Mouse (Mus musculus): ENCODE results near the gene Klf12.

Gene Klf12

DNA sequence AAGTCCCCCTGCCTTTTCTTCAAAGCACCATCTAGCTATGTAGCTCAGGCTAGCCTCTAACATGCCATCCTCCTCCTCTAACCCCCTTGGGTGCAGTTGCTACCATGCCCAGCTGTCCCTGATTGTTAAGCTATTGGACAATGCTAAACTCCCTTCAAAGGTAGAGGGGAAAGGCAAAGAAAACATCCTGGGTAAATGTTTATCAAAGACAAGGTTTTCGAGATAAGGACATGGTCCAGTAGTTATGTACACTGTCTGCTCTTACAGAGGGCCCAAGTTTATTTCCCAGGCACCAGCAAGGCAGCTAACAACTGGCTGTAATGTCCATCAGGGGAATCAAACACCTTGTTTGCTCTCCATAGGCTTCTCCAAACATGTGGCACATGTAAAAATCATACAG, 53.1 kb downstream of the Klf12 start:
- DNase-seq, result no peak

DNA sequence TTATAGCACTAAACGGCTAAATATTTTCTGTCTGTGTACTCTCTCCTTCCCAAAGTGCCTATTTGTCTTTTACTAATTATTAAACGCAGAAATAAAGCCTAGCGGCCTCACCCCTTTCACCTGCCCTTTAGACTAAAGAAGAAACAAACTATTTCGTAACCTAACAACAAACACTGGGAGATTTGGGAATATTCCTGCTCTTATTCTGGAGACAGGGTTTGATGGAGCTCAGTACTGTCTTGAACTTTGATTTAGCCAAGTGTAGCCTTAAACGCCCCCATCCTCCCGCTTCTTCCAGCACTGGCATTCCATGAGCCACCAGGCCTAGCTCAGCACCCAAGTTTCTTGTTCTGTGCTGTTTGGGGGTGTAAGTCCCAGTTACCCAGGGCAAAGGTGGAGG, 56.4 kb downstream of the Klf12 start:
- no peak for DNase-seq

DNA sequence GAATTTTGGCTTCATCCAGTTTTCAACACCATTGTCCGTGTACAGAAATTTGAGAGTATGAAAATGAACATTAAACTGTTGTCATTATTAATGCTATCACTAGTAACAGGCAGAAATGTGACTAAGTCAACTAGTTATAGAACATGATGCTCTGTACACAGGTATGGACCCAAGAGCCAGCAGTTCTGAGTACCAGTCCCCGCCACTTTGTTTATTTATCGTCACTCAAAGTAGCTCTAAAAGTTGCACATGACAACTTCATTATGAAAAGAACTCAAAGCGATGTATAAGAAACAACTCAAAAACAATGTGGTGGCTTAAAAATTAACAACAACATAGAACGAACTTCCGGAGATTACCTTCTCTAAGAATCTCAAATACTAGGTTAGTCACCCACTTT, 56.8 kb downstream of the Klf12 start:
- DNase-seq, result no peak

DNA sequence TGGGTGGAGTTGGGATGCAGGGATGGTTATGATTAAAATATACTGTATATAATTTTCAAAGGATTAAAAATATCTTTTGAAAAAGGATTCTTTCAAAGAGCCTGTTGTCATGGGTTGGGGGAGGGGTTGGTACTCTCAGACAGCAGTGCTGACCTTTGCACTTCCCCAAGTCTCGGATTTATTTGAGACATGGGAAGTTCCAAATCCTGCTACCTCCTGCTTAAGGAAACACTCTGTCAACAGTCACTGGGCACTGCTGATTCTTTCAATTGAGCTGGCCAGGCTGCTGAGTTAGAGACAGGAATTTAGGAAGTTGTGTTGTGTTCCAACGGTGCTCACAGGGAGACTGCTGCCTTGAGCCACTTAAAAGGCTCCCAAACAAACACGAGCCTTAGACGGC, 60.3 kb downstream of the Klf12 start:
- DNase-seq, result no peak

DNA sequence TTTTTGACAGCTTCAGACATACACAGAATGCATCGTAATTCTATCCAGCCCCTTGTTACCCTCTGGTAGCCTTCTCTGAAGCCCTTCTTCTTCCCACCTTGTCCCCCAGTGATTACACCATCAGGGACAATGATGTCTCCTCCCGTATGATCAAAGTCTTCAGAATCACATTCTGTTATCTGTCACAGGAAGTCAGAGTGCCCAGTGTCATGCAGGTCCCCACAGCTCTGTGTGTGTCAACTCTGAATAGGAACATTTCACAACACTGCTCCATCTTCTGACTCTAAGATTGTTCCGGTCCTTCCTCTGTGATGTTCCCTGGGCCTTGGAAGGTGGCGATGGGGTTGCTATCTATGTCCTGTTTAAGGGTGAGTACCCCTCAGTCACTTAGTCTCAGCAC, 62.2 kb downstream of the Klf12 start:
- DNase-seq, result no peak

DNA sequence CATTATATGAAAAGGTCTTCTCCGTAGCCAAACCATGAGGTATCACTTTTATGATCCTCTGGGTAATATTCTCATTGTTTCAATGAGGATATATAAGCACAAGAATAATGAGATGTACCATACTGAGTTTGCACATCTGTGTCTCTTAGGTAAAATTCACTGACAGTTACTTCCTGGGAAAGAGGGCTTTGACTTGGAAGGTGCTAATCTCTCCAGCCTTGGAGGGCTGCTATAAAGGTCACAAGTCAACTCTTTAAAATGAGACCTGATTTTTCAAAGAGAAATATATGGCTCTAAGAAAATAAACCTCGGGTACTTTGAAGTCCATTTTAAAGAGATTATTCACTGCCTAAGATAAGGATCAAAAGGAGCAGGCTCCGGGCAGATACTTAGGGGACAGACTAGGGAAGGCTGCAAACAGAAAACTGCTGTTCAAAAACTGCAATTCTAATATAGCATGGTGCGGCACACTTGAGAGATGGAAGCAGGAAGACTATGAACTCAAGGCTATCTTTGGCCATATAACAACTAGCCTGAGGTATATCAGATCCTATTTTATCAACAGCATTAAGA, 69.2 kb downstream of the Klf12 start:
- DNase-seq, result no peak

DNA sequence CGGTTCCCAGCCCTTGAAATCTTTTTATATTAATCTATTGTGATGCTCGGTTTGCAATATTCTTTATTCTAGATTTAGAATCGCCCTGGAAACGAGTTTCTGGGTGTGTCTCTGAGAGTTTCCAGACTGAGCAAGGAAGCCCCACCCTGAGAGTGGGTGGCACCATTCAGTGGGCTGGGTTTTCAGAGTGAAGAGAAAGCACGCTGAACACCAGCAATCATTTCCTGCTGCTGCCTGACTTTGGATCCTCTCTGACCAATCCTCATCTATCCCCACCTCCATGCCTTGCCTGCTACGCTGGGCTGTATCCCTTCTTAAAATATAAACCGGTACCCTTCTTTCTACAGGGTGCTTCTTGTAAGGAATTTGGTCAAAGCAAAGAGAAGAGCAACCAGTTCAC, 71.4 kb downstream of the Klf12 start:
- no peak for DNase-seq

DNA sequence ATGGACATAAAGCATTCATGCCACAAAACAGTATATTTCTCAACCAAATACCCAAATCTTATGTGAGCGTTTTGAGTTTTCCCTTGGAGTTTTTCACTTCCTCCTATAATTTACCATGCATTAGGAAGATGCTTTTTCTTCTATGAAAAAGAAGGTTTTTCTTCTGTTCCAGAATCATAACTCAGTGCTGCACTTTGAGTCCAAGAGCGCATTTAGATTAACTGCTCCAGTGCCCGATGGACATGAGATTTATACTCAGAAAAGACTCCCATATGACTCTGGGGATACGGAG, 72.7 kb downstream of the Klf12 start:
- DNase-seq, result no peak

DNA sequence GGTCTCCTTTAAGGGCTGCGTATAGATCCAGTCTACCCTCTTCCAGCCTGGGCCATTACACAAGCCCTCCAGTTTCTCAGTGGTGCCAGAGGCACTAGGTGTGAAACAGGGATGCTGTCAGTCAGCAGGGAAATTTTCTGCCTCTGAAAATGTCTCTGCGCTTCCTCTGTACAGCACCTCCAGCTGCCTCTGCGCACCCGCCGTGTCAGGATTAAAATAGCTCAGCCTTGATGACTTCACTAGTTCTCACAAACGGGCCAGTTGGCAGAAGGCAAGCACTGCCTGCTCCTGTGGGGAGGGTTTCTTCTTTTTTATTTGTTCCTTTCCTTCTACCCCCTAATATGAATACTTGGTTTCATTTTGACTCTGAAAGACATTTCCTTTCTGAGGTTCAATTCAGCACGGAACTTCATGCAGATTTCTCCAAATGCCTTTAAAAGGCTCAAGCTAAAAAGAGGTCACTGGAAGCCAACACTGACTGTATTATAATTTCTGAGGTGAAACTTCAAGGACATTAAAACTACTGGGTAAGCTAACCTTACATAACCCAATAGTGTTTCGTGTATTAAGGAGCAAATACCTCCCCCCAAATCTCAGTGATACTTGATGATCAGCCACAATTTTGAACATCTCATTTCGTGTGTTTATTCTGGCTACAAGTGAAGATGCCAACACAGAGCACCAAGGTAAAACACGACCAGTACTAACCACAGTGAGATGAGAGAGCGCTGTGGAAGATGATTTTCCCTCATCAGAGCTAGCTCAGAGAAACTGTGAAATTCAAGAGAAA, 73.2 kb downstream of the Klf12 start:
- DNase-seq, result peak; percentile 82

DNA sequence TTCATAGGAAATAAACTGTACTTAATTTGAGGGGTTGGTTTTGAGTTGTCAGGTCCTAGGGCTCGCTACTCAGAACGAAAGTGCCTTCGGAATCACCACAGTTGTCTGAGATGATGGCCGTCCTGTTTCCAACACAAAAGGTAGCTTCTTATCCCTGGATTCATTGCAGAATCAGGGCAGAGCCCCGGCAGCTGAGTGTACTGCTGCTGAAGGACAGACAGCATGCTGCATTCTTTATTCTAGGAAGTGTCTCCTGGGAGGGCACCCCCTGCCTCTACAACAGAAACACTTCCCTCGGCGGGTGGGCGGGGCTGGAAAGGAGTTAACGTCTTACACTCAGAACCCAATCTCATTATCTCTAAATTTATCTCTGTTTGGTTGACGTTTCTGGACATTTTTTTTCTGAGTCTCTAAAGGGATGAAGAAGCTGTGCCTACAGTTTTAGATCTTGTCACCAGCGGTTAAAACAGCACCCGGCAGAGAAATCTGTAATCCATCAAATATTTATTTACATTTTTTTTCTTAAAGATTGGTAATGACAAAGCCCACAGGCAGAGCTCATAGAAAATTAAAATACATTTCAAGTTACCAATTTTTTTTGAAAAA, 74.6 kb downstream of the Klf12 start:
- DNase-seq, result no peak

DNA sequence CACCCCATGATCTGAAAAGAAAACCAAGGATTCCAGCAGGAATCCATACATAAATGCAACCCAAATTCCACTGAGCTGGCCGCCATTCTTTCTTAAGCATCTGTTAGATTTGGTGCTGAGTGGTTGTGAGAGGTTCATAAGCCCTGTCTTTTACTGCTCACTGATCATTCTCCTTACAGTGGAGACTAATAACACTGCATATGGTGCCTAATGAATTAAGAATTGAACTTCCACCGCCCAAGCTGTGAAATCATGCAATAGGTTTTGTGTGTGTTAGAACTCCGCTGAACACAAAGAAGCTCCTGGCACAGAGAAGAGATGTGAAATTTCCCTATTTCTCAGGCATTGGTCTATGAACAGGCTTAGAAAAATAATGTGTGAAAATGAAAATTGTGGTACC, 77.4 kb downstream of the Klf12 start:
- no peak for DNase-seq

DNA sequence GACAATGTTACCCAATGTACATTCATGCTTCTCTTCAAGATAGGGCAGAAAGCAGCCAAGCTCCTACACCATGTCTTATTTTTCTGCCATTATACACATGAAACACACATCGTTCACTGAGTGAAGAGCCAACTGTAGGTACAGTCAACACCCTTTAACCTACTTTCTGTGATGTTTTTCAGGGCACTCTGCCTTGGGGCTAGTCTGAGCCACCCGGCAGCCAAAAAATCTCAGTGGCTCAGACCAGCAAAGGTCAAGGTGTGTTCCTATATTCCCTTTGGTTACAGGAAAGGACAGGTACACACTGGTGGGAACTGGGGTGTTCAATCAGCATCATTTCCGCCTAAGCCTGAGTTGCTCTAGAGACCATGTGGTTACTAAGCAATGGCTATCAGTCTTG, 78.3 kb downstream of the Klf12 start:
- DNase-seq, result no peak

DNA sequence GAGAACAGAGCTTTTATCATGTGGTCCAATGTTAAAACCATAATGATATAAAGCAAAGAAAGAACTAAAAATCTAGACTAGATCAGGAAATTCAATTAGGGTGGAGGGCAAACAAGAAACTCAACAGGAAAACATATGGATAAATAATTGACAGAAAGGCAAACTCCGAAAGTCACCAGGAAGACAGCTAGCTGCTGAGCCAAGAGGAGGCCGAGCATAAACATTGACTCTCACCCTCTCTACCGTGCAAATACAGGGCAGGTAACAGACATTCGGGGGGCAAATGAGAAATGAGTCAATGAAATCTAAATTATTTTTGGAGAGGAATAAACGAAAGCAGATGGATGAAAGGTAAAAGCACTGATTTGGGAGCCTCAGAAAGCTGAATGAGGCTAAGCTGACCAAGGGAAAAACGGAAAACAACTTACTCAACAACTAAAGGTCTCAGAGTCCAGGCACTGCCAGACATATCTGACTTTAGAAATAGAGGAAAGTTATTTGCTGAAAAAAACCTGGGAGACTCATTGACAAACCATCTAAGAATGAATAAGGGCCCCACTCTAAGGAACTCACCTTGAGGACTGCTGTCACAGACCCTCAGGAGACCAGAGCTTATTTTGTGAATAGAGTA, 84.3 kb downstream of the Klf12 start:
- DNase-seq, result no peak

DNA sequence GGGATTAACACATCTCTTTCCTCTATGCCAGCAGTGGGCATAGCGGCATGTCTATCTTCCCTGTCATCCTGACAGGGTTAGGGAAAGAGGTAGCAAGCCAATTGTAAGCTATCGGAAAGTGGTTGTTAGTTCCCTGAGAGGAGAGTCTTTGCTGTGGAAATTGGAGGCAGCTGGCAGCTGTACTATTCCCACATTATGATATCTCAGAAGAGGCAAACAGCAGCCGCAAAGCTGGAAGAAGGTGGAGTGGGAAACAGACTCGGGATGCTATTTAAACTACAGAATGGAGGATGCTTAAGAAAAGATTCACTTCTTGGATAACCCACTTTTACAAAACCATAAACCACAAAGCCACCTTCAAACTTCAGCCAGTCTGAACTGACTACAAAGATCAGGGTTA, 85.8 kb downstream of the Klf12 start:
- no peak for DNase-seq

DNA sequence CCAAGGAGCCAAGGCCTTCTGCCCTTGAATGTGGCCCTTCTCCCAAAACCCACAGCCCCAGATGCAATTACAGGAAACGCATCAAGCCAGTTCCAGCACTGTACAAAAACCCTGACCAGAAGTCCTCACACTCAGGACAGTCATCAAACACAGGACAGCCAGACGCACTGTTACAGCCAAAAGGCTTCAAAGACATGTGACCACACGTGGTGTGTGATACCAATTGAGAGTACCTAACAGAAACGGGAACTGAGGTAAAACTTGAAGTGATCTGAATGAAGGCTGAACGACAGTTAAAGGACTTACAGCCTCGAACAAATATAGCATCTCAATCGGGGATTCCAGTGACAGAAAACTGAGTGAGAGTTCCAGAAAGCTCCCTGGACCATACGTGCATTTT, 87.3 kb downstream of the Klf12 start:
- DNase-seq, result no peak

DNA sequence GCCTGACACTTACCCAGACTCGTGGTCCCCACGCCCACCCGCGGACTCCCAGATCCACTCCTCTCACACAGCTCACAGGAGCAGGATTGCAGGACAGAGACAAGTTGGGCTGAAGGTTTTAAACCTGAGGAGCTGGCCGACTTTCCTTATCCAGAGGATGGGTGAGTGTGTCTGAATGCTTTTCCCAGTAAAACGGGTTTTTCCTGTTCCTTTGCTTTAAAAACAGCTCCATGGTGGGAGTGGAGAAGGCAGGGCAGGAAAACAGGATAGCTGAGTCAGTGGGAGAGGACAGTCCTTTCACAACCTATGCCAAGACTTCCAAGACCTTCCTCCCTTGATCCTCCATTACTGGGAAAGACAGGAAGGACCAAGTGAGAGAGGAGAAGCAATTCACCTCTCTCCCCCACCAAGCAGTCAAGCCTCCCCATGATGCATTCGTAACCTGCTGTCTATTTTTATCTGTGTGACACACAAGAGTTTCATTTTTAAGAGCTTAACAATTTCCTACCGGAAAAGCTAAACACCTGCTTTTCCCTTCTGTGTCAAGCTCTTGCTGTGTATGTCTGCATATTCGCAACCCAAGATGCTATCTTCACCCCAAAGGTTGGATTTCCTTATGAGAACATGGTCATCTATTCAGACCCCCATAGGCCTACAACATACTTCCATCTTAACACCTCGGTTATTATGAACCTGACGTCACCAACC, 94.8 kb downstream of the Klf12 start:
- DNase-seq, result no peak

DNA sequence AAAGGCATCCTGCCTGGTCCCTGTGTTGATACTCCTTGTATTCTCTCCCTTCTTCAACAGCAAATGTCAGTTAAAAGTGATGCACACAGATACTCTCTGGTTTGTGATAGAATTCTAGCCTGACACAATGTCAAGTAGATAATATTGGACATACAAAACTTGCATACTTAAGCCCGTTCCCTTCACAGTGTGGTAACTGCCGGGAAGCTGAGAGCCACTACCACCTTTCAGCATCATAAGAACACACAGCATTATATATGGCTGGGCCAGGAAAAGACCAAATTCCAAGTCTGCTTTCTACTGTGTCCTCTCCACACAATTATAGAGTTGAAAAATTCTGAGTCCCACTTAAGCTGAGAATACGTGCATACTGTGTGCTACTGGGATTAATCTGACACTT, 97.1 kb downstream of the Klf12 start:
- no peak for DNase-seq

DNA sequence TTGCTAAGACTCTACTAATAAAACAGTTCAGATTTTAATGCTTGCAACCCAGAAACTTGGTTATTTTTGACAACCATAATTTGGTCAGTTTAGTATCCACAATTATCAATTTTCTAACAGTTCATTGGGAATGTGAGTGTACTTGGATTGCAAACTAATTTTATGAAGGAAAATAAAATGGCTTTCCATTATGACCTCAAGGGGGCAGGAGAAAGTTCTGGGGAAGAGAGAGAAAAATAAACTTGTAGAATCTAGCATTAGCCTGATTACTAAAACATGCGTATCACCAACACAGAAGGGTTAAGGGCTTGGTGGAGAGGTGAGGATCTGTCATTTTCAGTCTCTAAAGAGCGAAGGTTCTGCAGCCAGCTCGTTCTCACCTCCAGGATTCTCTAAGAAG, 106.7 kb downstream of the Klf12 start:
- no peak for DNase-seq

DNA sequence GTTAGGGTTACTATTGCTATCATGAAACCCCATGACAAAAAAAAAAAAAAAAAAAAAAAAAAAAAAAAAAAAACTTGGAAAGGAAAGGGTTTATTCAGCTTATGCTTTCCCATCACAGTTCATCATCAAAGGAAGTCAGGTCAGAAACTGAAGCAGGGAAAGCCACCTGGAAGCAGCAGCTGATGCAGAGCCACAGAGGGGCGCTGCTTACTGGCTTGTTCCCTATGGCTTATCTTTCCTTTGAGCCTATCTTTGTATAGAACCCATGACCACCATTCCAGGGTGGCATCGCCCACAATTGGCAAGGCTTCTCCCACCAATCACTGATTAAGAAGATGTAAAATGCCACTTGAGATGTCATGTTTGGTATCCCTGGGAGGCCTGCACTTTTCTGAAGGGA, 119.4 kb downstream of the Klf12 start:
- DNase-seq, result no peak

DNA sequence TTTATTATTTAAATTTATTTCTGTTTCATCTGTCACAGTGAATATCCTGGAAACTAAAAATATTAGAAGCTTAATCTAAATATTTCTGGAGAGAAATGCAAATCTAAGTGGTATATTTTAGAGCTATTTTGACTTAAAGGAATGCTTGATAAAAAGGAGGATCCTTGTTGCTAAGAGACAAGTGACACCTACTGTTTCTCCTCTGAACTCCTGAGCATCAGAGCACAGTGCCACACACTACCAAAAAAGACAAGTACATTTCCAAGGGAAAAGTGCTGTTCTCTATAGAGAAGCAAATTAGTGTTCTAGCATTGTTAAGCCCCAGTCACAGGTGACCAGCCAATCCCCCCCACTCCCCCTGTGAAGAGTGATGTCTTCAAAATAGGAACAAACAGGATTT, 127.8 kb downstream of the Klf12 start:
- DNase-seq, result no peak

DNA sequence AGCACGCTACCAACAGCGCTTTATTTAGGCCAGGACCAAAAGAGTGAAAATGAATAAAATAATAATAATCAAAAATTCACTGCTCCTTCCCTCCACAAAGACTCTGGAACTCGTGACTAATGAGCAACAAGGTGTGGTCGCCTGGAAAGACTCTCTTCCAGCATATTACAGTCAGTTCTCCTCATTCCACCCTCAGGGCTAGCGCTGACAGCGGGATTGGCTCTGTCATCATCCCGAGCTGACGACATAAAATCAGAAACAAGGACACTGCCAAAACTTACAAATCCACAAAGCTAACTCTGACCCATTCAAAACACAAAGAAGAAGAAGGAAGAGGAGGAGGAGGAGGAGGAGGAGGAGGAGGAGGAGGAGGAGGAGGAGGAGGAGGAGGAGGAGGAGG, 136.8 kb downstream of the Klf12 start:
- no peak for DNase-seq

DNA sequence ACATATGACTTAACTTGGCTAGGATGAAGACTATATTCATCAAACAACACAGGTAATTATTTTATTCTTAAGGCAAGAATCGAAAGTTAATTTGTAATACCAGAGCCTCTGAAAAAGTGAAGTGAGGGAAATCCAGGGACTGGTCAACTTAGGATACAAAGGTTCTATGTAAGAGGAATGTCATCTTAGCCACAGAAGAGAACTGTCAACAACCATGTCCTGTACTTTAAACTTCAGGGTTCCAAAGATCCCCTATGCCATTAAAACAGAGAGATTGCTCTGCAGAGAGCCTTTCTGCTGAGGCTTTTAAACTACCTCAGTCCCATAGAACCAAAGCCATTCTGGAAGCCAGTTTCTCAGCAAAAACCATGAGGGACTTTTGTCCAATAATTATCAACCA, 144.1 kb downstream of the Klf12 start:
- no peak for DNase-seq

DNA sequence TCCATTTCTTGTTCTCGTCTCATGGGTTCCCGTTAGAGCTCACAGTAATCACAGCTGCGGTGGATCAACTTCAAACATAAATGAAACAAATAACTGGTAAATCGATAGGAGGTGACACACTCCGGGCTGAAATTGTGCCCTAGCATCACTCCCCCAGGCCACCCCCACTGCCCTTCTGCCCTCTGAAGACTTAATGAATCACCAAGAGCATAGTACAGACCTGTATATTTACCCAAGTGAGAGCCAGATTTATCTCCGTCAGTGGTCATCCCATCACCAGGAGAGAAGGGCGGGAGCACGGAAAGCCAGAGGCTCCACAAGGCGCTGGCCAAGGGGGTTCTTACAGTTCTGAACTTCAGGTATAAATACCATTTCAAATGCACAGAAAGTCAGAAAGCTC, 150.2 kb downstream of the Klf12 start:
- no peak for DNase-seq

DNA sequence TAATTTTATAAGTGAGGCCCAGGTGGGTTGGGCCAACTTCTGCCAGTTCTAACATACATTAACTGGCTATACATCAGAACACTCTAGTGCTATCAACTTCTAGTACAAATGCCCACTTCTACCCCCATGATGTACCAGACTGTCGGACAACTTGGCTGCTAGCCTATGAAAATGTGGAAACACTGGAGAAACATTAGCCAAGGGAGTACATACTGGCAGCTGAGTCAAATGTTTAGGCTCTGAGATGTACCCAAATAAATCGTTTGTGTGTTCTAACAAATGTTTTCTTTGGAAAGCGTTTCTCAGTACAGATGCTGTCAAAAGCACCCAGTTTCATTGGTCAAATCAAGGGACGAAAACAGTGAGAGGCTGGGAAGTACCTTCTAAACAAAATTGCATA, 152.0 kb downstream of the Klf12 start:
- DNase-seq, result no peak

Data from cerebellum, adult 11-12 months (tissue).